Mouse (Mus musculus): ENCODE data around the gene Kif23. TPM values are rescaled to one million over a fixed set of nuclear protein-coding genes. Genes with fewer than 3 reads are reported as not detected.

Kif23 gene
- total RNA-seq, 2 experiments from 2014 or later: 39.2 to 41.4 TPM

DNA sequence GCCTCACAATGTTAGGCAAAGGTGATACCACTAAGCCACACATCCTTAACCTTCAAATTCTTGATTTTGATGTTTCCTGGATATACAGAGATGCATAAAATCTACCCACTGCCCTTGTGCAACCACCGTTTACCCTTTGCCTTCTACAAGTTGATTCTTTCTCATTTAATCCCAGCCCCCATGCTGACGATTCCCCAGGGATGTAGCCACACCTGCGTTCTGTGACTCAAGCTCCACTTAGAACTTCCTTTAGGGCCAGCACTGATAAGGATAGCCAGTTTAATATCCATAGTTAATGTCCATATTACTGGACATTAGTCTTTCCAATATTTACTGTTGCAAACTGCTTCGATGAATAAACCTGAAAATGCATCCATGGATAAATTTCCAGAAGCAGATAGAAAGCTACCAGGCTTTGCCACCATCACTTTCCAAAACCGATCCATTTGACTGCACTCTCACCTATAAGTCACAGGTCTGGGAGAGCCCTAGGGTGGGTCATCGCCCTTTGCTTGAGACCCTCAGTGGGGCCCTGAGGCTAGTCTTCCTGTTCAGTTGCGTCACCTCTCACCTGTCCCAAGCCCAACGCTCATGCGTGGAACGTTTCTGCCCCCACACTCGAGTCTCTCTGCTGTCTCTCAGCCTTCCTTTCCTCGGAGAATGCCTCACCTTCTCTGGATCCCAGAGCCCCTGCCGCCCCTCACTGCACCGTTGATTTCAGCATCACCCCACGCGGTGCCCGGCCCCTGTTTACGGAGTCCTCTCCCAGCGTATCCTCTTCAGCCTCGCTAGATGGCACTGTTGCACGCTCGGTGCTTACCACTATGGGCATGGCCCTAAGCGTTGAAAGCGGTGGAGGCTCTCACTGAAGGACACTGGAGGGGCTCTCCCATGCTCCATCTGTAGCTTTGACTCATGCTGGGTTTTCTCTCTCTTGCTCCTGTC lies 1.1 kb upstream of the Kif23 start:
- DNase-seq (ENCODE audit: low spot score in 2 of 2): peak; percentile 59 to 81

DNA sequence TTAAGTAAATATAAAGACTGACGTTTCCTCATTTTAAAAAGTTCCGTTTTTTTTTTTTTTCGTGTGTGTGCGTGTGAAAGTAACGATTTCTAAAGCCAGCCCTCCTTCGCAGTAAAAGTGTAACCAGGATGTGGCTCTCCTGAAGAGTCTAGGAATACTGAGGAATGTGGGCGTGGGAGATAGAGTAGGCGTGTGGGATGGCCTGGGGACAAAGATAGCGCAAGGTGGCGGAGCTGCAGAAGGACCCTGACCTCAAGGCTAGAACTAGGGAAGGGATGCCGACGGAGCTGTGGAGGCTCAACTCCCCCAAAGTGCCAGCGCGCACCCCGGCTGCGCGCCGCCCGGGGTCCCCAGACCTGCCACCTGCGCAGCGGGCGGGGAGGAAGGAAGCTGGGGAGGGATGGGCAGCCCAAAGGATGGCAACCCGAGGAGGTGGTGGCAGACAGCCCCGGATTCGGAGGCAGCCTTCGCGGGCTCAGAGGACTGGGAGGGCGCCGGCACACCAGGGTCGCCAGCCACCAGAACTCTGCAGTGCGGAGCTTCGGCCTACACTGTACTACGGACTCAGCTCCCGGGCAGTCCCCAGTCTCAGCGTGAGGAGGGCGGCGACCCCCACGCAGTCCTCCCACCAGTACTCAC lies 482 bp downstream of the Kif23 start:
- DNase-seq (ENCODE audit: low spot score in 2 of 2): peak; percentile 30 to 36

DNA sequence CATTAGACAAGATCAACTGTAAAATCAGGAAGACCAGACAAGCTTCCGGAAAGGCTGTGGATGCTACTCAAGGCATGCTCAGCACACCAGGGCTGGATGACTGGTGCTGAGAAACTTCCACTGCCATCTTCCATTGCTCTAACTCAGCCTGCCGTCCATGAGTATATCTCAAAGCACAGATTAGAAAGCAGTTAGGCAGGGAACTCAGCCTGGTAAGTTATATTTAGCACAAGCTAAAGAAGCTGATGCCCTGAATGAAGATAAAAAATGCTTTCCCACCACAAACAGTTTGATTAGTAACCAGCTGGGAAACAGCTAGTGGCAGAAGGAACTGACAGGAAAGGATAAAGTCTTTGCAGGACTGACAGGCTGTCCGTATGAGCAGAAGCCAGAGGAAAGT lies 5.5 kb downstream of the Kif23 start:
- DNase-seq (ENCODE audit: low spot score in 2 of 2): no peak

DNA sequence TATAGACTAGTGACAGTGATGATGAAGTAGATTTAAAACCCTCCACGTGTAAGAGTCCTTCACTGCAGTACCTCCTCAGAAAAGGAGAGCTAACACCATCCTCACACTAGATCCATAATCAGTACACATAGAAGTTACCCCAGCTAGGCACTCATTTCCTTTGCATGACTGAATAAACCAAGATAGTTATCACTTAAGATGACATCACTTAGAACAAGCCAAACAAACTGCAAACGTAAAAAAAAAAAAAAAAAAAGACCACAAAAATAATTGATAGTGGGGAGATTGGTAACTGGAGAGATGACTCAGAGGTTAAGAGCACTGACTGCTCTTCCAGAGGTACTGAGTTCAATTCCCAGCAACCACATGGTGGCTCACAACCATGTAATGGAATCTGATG lies 13.2 kb downstream of the Kif23 start:
- DNase-seq (ENCODE audit: low spot score in 2 of 2): no peak

DNA sequence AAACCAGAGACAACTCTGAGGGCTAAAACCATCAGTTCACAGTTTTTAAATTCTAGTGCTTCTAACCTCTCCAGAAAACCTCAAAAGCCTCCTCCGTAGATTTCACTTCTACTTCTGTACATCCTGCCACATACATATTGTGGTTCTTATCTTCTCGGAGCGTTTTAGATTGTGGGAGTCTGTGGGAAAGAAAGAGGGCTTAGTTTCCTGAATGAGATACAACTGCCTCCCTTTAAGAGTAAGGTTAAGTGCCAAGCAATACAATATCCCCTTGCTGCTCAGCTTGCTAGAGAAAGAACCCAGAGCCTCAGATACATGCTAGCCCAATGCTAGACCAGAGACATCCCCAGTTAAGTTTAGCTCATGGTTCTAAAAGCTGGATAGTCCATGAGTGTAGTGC lies 14.6 kb downstream of the Kif23 start:
- DNase-seq (ENCODE audit: low spot score in 2 of 2): no peak

DNA sequence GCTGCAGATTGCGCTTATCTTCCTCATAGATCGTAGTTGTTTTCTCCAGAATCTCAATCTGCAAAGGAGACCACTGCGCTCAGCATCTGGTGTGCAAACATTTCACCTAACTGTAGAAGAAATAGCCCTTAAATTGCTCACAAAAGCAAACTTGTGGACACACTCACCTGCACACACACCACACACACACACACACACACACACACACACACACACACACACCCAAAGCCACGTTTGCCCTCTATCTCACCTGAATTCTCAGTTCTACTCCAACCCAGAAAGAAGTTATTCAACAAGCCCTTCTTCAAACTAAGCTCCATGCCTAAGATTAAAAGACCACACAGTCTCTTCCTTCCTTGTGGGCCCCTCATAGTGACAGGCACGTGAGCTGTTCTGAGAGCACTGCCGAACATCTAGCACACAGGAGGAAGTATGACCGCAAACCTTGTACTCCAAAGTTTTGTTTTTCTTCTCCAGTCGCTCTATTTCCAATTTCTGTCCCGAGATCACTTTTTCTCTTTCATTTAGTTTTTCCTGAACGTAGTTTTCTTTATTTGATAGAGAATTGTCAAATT lies 21.4 kb downstream of the Kif23 start:
- no peak for DNase-seq (ENCODE audit: low spot score in 2 of 2)

DNA sequence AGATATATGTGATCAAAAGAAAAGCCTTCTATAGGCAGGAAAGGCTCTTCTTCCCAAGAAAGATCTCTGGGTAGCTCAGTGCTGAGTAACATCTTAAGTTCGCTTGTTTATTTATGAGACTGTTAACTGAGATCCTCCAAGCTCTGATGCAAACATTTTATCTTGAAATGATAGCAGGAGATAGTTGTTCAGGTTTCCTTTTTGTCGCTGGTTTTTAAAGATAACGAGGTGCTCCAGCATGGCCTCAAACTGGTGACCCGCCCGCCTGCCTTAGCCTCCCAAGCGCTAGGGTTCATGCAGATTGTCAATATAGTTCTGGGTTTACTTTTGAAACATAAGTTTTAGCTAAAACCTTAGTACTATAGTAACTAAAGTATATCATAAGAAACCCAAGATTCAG lies 26.2 kb downstream of the Kif23 start:
- no peak for DNase-seq (ENCODE audit: low spot score in 2 of 2)

DNA sequence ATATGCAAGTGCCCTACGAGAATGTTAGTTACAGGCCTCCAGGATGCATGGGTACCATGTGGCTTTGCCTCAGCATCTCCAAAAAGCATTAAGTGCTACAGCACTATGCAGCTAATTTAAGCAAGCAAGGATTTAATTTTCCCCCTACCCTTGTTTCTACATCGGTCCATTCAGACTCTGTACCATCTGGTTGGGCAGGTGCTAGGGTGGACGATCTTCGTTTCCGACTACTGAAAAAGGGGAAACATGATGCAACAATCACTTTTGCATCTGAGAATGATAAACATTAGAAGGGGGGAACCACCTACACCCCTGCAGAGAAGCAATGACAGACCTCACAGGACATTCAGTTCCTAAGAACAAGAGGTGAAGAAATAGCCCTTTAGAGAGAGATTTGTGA lies 27.1 kb downstream of the Kif23 start:
- DNase-seq (ENCODE audit: low spot score in 2 of 2): no peak

DNA sequence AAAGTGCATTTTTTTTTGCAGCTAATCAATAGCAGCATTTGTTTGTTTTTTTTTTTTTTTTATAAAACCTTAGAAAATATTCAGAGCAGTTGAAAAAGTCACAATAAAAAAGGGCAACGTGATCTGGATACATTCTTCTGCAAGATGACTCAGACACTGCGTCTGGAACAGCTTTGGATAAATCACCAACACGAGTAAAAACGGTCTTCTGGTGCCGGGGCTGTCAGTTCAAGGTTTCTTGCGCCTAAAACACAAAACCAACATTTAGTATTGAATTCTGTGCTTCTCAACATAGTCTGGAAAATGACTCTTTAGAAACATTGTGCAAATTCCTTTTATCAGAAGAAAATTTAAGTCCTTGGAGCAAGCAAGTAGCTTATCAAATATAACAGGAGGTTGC lies 29.1 kb downstream of the Kif23 start:
- no peak for DNase-seq (ENCODE audit: low spot score in 2 of 2)

DNA sequence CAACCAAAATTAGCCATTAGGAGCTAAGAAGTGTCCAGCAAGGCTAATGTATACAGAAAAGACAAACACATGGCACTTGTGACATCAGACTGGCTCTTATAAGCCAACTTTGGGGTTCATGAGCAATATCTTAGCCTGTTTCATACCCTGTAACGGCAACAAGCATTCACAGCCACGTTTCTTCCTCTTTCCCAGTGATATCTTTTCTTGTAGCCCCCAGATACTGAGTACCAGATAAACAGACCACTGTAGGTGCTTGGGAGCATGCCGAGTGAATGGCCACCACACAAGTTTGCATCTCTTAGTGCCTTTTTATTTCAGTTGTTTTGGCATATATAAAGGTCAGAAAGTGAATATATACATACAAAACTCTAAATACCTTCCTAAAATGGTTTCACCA lies 29.6 kb downstream of the Kif23 start:
- DNase-seq (ENCODE audit: low spot score in 2 of 2): no peak

DNA sequence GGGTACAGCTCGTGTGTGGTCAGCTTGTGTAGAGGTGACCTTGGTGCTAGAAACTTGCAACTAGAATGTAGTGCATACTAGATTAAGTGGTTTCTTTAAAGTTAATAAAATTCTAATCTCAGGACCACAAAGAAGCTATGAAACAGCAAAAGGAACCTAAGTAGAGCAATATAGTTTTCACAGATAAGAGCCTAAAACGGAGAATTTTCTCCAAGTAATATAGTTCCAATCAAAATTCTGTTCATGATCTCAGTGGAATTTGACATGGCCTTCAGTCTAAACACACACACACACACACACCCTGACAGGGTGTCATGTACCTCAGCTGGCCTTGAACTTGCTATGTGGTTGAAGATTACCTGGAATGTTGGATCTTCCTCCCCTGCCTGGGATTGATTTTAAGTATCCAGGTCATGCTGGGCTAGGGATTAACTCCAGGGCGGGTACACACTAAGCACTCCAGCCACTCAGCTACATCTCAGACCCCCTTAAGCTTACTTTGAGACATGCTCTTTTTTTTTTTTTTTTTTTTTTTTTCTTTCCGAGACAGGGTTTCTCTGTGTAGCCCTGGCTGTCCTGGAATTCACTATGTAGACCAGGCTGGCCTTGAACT lies 31.1 kb downstream of the Kif23 start:
- no peak for DNase-seq (ENCODE audit: low spot score in 2 of 2)

DNA sequence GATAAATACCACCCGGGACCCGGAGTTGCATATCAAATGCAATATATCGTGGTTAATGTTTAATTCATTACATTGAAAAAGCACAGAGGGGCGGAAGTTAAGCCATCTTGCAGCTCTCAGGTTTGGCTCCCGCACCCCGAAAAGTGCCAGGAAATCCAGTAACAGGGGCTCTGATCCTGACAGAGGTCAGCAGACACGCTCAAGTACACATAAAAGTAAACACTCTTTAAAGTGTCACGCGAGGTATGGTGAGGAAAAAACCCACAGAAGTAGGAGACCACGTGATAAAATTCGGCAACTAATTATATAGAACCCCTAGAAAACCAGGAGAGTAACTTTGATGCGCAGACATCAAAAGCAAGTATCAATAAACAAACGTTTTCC lies 31.7 kb downstream of the Kif23 start:
- DNase-seq (ENCODE audit: low spot score in 2 of 2): no peak

DNA sequence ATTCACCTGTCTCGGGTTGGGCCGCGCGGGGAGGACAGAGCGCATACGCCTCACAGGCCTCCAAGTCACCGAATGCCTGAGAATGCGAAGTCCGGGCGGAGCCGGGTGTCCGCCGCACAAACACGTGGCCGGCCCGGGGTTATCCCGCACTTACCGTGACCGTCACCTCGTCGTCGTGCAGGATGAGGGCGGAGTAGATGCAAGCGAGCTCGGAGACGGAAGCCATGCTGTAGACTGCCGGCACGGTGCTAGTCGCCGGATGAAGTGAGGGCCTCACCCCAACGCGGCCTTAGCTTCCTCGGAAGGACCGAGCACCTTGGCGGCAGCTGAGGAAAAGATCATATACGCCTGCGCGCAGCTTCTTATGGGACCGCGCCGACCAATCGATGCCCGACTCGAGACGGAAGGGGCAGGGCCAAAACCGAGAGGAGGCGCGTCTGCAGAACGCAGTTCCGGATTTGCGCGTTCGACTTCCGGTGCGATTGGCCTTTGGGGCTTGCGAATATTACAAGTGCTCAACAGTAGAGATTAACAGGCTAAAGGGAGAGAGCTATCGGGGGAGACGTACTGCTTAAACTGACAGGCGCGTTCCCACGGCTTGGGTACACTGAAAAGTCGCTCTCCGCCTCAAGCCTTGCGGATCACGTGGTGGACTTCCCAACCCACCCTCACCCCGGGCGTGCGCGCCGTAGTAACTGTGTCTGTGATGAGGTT lies 32.2 kb downstream of the Kif23 start, which contains the start of gene Rplp1:
Rplp1 (minus strand) TSS at position 340 of the 714 bp plus-strand sequence.
- peak; percentile 84 to 95 for DNase-seq (ENCODE audit: low spot score in 2 of 2)

DNA sequence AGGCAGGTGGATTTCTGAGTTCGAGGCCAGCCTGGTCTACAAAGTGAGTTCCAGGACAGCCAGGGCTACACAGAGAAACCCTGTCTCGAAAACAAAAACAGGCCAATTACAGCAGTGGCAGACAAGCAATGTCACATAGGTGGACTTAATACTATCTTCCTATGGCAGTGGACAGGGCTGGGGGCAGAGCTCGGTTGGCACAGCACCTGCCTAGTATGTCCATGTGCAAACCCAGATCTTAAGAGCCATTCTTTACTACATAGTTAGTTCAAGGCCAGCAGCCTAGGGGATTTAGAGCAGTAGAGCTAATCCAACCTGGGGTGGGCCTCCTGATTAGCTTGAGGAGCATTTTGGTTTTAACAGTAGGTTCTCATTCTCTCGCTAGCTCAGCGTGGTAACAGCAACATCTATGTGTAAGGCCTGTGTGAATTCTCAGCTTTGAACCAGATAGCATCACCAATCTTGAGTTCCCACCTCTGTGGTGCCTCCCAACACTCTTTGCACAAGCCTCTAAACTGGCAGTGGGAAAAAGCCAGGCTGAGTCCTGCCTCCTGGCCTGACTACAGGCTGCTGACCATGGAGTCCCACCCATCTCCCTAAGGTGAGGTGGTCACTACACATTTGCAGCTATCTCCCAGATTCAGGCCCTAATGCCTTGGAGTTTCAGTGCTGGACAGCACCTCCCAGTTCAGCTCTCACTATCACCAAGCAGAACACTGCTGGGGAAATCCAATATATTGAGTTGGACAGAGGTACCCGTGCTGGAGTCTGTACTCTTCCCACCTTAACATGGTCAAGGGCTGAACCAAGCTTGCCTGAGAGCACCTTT lies 35.1 kb downstream of the Kif23 start:
- DNase-seq (ENCODE audit: low spot score in 2 of 2): no peak

DNA sequence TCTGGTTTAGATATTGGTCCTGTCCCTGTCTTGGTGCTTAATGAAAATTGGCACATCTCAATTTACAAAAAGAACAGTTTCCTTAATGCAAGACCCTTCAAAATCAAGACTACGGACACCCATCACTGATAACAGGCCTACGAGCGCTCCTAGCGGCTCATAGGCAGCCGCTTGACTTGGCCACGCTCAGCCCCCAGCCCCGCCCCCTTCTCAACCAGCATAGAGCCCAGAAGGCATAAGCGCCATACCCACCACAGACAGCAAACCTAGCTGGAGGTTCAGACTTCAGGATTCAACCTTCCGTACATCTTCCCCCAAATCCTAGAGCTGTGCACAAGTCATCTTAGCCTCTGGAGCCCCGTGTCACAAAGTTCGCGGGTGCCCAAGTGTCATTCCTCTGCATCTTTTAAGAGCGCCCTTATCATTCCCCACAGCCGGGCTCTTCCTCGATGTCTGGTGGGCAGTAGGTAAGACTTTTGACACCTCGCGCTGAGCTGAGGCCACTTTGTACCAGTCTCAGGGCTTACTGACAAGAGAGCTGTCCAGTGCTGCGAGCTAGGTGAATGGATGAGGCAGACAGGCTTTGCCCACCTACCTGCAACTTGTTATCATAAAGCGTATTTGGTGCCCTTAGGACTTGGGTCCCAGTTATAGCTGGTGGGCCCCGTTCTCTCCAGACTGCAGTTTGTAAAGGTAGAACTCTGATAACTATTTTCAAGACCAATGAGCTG lies 35.9 kb downstream of the Kif23 start:
- DNase-seq (ENCODE audit: low spot score in 2 of 2): peak in 1 of 2 experiments; percentile 40

DNA sequence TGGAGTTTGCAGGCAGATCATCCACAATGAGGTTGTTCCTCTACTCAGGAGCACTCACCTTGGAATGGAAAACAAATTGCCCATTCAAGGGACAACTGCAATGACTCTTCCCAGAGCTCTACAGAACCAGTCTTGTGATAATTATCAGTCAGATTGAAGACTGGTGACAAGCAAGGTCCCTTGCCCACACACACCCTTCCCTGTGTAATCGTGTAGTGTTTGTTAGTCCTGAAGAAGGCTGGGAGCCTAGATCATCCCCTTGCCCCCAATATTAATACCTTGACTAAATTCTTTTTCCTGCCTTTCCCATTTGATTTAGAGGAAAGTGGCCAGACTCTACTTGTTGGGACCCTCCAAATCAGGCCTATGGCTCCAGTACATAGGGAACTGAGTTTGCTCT lies 36.9 kb downstream of the Kif23 start:
- no peak for DNase-seq (ENCODE audit: low spot score in 2 of 2)

DNA sequence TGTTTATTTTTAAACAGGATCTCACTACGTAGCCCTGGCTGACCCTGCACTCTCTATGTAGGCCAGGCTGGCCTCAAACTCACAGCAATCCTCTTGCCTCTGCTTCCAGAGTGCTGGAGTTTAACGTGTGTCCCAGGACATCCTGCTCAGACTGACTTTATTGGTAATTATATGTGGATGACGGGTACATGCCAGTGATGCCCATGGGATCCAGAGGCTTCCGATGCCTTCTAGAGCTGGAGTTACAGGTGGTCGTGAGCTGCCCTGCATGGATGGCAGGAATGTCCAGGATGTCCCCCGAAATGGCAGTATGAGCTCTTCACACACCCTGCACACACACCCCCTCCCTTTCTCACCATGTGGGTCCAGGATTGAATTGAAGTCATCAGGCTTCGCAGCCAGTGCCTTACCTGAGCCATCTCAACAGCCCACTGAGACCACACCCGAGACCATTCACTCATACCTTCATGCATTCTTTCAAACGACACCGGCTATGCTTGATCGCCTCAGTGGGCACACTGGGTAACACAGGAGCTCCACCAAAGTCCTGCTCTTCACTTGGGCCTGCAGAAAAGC lies 37.7 kb downstream of the Kif23 start:
- DNase-seq (ENCODE audit: low spot score in 2 of 2): no peak

DNA sequence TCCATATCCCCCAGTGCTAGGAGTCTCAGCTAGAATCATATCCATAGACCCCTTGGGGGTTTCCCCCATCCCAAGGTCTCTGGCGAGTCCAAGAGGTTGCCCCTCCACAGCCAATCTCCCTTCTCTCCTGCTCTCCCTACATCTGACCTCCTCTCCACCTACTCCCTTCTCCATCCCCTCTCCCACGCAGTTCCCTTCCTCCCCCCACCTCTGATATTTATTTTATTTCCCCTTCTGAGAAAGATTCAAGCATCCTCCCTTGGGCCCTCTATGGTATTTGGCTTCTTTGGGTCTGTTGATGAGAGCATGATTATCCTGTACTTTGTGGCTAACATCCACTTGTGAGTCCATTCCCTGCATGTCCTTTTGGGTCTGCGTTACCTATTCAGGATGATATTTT lies 38.2 kb downstream of the Kif23 start:
- DNase-seq (ENCODE audit: low spot score in 2 of 2): no peak

DNA sequence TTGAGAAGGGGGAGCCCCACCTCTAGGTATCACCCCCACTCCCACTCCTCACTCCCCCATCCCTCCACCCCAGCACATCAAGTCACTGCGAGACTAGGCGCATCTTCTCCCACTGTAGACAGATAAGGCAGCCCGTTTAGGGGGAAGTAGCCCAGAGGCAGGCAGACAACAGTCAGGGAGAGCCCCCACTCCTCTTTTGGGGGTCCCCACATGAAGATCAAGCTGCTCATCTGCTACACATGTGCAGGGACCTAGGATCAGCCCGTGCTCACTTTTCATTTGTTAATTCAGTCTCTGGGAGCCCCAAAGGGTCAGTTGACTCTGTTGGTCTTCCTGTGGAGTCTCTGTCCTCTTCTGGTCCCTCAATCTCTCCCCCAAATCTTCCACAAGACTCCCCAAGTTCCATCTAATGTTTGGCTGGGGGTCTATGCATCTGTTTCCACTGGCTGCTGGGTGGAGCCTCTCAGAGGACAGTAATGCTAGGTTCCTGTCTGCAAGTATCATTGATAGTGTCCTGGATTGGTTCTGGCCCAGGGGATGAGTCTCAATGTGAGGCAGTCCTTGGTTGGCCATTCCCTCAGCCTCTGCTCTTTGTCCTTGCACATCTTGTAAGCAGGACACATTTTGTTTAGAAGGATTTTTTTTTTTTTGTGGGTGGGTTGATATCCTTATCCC lies 38.8 kb downstream of the Kif23 start:
- DNase-seq (ENCODE audit: low spot score in 2 of 2): no peak
